Mouse (Mus musculus): Measurements from ENCODE around the gene Cps1. TPM values are rescaled to one million over a fixed set of nuclear protein-coding genes. Genes with fewer than 3 reads are reported as not detected.

Gene Cps1
- total and polyA plus RNA-seq, 3 experiments = 0.05 to 0.13 TPM; not detected in 1

DNA sequence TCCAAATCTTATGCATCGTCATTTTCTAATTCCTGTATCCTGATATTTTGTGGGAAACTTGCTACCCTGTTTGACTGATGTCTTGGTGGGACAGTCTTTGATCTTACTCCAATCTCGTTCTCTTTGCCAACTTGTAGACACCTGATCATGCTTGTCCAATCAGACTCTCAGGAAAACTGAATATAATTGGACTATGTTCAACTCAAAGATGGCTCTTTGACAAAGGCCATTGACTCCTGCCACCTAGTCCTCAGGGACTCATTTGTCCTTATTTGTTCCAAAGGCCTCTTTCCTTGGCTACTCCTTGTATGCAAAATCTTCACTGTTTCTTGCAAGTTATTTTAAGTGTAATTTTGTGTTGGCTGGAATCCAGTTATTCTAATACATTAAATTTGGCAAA, 44.2 kb upstream of the Cps1 start:
- dilution Hi-C loops (cut with MboI; ENCODE audit: extremely low pct_ligation_motif_present, extremely low pct_unique_long_range_greater_than_20kb, low sequenced_read_pairs) = no loop called here

DNA sequence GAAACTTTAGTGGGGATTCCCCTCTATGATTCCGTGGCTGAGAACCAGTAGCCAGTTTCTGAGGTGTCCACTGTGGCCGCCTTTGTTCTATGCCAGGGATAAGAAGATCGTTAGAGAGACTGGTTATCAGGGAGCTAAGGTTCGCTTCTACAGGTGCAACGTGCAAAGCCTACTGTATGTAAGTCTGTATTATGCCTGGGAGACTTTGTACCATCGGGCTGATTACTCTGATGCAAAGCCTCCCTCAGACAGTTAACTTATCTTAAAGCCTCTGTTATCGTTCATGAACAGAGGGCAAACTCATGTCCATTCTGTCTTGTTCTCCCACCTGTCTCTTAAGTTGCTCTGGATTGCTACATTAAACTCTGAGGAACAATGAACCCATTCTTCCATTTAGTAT, 43.7 kb upstream of the Cps1 start:
- Histone ChIP-seq H3K4me2 (ENCODE audit: insufficient read depth, low read depth, poor library complexity, severe bottlenecking) (no peak overlapping the region), H3K4me1 (ENCODE audit: control insufficient read depth in 1 of 2, insufficient read depth in 2 of 2) (no peaks in the 10 kb centered on the region), H3K27me3 (replicated peaks) (no peaks in the 10 kb centered on the region), H3K36me3 (replicated peaks in 1 of 2; ENCODE audit: control insufficient read depth in 1 of 2, insufficient read depth in 1 of 2, low read length in 1 of 2) (no peaks in the 10 kb centered on the region), H3K27ac (ENCODE audit: insufficient read depth, low read depth) (no peak overlapping the region), H3K79me2 (replicated peaks; ENCODE audit: control insufficient read depth, extremely low read depth, insufficient read depth, poor library complexity, severe bottlenecking) (no peaks in the 10 kb centered on the region), H3K9me3 (replicated peaks; ENCODE audit: low read length) (no peaks in the 10 kb centered on the region), H3K4me3 (replicated peaks in 1 of 3; ENCODE audit: low read depth in 2 of 3, low read length in 2 of 3, poor library complexity in 1 of 3) (no peak overlapping the region), H3K9ac (ENCODE audit: insufficient read depth, low read depth) (no peak overlapping the region)
- in situ Hi-C loops (cut with MboI; ENCODE audit: low pct_ligation_motif_present, low pct_unique_long_range_greater_than_20kb, low sequenced_read_pairs) (no loop called here), dilution Hi-C loops (cut with MboI; ENCODE audit: extremely low pct_ligation_motif_present, extremely low pct_unique_long_range_greater_than_20kb, low sequenced_read_pairs) (no loop called here)
- no peak for DNase-seq (ENCODE audit: extremely low read depth)
- TF ChIP-seq TCF12 (IDR thresholded peaks at IDR 0.05; ENCODE audit: low read depth, low read length) (no peak), SIN3A (IDR thresholded peaks at IDR 0.05; ENCODE audit: low read length) (no peak), MYC (IDR thresholded peaks at IDR 0.05; ENCODE audit: low read depth, low read length) (no peak), ETS1 (conservative IDR thresholded peaks at IDR 0.05; ENCODE audit: low read depth, low read length) (no peak), USF2 (conservative IDR thresholded peaks at IDR 0.05; ENCODE audit: low read depth, low read length) (no peak), JUND (conservative IDR thresholded peaks at IDR 0.05; ENCODE audit: low read depth, low read length) (no peak), BHLHE40 (IDR thresholded peaks at IDR 0.05; ENCODE audit: low read depth, low read length) (no peak), NRF1 (IDR thresholded peaks at IDR 0.05; ENCODE audit: low read depth, low read length) (no peak), UBTF (IDR thresholded peaks at IDR 0.05; ENCODE audit: low read depth, low read length) (no peak), MAFK (IDR thresholded peaks at IDR 0.05; ENCODE audit: insufficient replicate concordance, low read length) (no peak), SMC3 (IDR thresholded peaks at IDR 0.05; ENCODE audit: low read depth, low read length) (no peak), NELFE (IDR thresholded peaks at IDR 0.05; ENCODE audit: low read depth, low read length) (no peak), PAX5 (IDR thresholded peaks at IDR 0.05; ENCODE audit: low read length) (no peak), KAT2A (IDR thresholded peaks at IDR 0.05; ENCODE audit: insufficient replicate concordance, low read length) (no peak), CHD1 (IDR thresholded peaks at IDR 0.05; ENCODE audit: low read depth, low read length) (no peak), TBP (conservative IDR thresholded peaks at IDR 0.05; ENCODE audit: low read depth, low read length) (no peak), HCFC1 (IDR thresholded peaks at IDR 0.05; ENCODE audit: low read depth, low read length) (no peak)

More for the DNA sequence above, 44.2 kb upstream of the Cps1 start:
- H3K9ac ChIP-seq (ENCODE audit: insufficient read depth, low read depth) = no peak overlapping the region
- H3K9me3 ChIP-seq (replicated peaks; ENCODE audit: low read length) = no peaks in the 10 kb centered on the region
- H3K4me1 ChIP-seq (ENCODE audit: control insufficient read depth in 1 of 2, insufficient read depth in 2 of 2) = no peaks in the 10 kb centered on the region
- no peak overlapping the region for H3K4me2 ChIP-seq (ENCODE audit: insufficient read depth, low read depth, poor library complexity, severe bottlenecking)
- H3K79me2 ChIP-seq (replicated peaks; ENCODE audit: control insufficient read depth, extremely low read depth, insufficient read depth, poor library complexity, severe bottlenecking) = no peaks in the 10 kb centered on the region
- no peak for DNase-seq (ENCODE audit: extremely low read depth)
- no peaks in the 10 kb centered on the region for H3K27me3 ChIP-seq (replicated peaks)
- H3K36me3 ChIP-seq (replicated peaks in 1 of 2; ENCODE audit: control insufficient read depth in 1 of 2, insufficient read depth in 1 of 2, low read length in 1 of 2) = no peaks in the 10 kb centered on the region
- TF ChIP-seq TBP (conservative IDR thresholded peaks at IDR 0.05; ENCODE audit: low read depth, low read length) = no peak
- TF ChIP-seq CTCF (conservative IDR thresholded peaks at IDR 0.05 in 1 of 2, IDR thresholded peaks at IDR 0.05 in 1 of 2; ENCODE audit: low read depth in 2 of 2, low read length in 2 of 2) = no peak
- TF ChIP-seq MAZ (IDR thresholded peaks at IDR 0.05; ENCODE audit: low read depth, low read length) = no peak
- no peak for TF ChIP-seq GABPA (IDR thresholded peaks at IDR 0.05; ENCODE audit: insufficient replicate concordance, low read depth, low read length)
- TF ChIP-seq USF1 (IDR thresholded peaks at IDR 0.05; ENCODE audit: low read depth, low read length) = no peak
- no peak for TF ChIP-seq PAX5 (IDR thresholded peaks at IDR 0.05; ENCODE audit: low read length)
- TF ChIP-seq MAFK (IDR thresholded peaks at IDR 0.05; ENCODE audit: insufficient replicate concordance, low read length) = no peak
- no peak for TF ChIP-seq CHD1 (IDR thresholded peaks at IDR 0.05; ENCODE audit: low read depth, low read length)
- TF ChIP-seq IRF4 (IDR thresholded peaks at IDR 0.05; ENCODE audit: low read depth, low read length) = no peak
- TF ChIP-seq ZC3H11A (IDR thresholded peaks at IDR 0.05; ENCODE audit: low read depth, low read length) = no peak
- no peak for TF ChIP-seq BHLHE40 (IDR thresholded peaks at IDR 0.05; ENCODE audit: low read depth, low read length)
- TF ChIP-seq ELF1 (IDR thresholded peaks at IDR 0.05; ENCODE audit: low read depth, low read length) = no peak
- no peak overlapping the region for H3K27ac ChIP-seq (ENCODE audit: insufficient read depth, low read depth)
- no peak overlapping the region for H3K4me3 ChIP-seq (replicated peaks in 1 of 3; ENCODE audit: low read depth in 2 of 3, low read length in 2 of 3, poor library complexity in 1 of 3)
- in situ Hi-C loops (cut with MboI; ENCODE audit: low pct_ligation_motif_present, low pct_unique_long_range_greater_than_20kb, low sequenced_read_pairs) = no loop called here

Measured in CH12.LX (cell line).